Mouse (Mus musculus) CH12.LX (cell line): Measurements from ENCODE around the gene Ccdc8. TPM values are rescaled to one million over a fixed set of nuclear protein-coding genes. Genes with fewer than 3 reads are reported as not detected.

Experiments used
- DNase-seq: peaks from one replicate; pipeline ENCODE4 v3.0.0-alpha.2; 2013; ENCODE audit errors: extremely low read depth
- H3K27ac ChIP-seq: 2 replicates; pipeline ENCODE4 v1.5.1; 2012; ENCODE audit warnings: low read depth, mild to moderate bottlenecking, control low read depth, moderate library complexity; ENCODE audit not compliant: insufficient read depth
- H3K27me3 ChIP-seq: replicated peaks from 2 replicates; pipeline ENCODE3; 2012; ENCODE audit warnings: inconsistent platforms
- H3K36me3 ChIP-seq, 2 experiments: replicated peaks in 1 of 2; 2 replicates each; pipeline versions ENCODE3 to v1.6.1; 2012; ENCODE audit warnings: inconsistent platforms in 1 of 2, low read length in 1 of 2, mild to moderate bottlenecking in 1 of 2, mixed read lengths in 1 of 2, moderate library complexity in 1 of 2; ENCODE audit not compliant: control insufficient read depth in 1 of 2, insufficient read depth in 1 of 2
- H3K4me1 ChIP-seq, 2 experiments: 2 replicates each; pipeline ENCODE4 v1.6.1; 2012; ENCODE audit warnings: inconsistent platforms in 1 of 2, moderate library complexity in 1 of 2; ENCODE audit not compliant: insufficient read depth in 2 of 2, control insufficient read depth in 1 of 2
- H3K4me2 ChIP-seq: 2 replicates; pipeline ENCODE4 v1.6.1; 2012; ENCODE audit warnings: low read depth, mild to moderate bottlenecking, control low read depth; ENCODE audit not compliant: poor library complexity, insufficient read depth, severe bottlenecking
- H3K4me3 ChIP-seq, 3 experiments: fragments of 150-350 bp in 1 of 3; sonication (generic) in 1 of 3; replicated peaks in 1 of 3; 2 replicates each; pipeline versions ENCODE3 to v1.5.1; 2011 to 2012; ENCODE audit warnings: low read depth in 2 of 3, low read length in 2 of 3, mild to moderate bottlenecking in 2 of 3, moderate library complexity in 2 of 3, control low read depth in 1 of 3, improper control_type of control experiment in 1 of 3, inconsistent platforms in 1 of 3, mixed read lengths in 1 of 3; ENCODE audit not compliant: poor library complexity in 1 of 3
- H3K79me2 ChIP-seq: replicated peaks from 2 replicates; pipeline ENCODE4 v1.6.1; 2012; ENCODE audit warnings: mild to moderate bottlenecking, moderate library complexity; ENCODE audit not compliant: control insufficient read depth, poor library complexity, insufficient read depth, severe bottlenecking; ENCODE audit errors: extremely low read depth
- H3K9ac ChIP-seq: 2 replicates; pipeline ENCODE4 v1.6.1; 2012; ENCODE audit warnings: low read depth, mild to moderate bottlenecking, control low read depth, moderate library complexity; ENCODE audit not compliant: insufficient read depth
- H3K9me3 ChIP-seq: replicated peaks from 2 replicates; pipeline ENCODE3; 2012; ENCODE audit warnings: low read length, inconsistent platforms, mixed read lengths
- BHLHE40 ChIP-seq: IDR thresholded peaks from 2 replicates; pipeline ENCODE4 v1.6.1; 2011; ENCODE audit warnings: mild to moderate bottlenecking, low read depth, low read length, improper control_type of control experiment
- CHD1 ChIP-seq: IDR thresholded peaks from 2 replicates; pipeline ENCODE4 v1.6.1; 2012; ENCODE audit warnings: low read depth, low read length, improper control_type of control experiment, inconsistent platforms
- E2F4 ChIP-seq: IDR thresholded peaks from 2 replicates; pipeline ENCODE4 v1.6.1; 2011; ENCODE audit warnings: low read depth, low read length, improper control_type of control experiment; ENCODE audit not compliant: insufficient replicate concordance
- ELF1 ChIP-seq: IDR thresholded peaks from 2 replicates; pipeline ENCODE4 v1.6.1; 2014; ENCODE audit warnings: low read depth, mild to moderate bottlenecking, inconsistent platforms, low read length, improper control_type of control experiment
- EP300 ChIP-seq: IDR thresholded peaks from 2 replicates; pipeline ENCODE4 v1.6.1; 2011; ENCODE audit warnings: low read length, improper control_type of control experiment
- ETS1 ChIP-seq: conservative IDR thresholded peaks from 2 replicates; pipeline ENCODE4 v1.6.1; 2012; ENCODE audit warnings: low read depth, mild to moderate bottlenecking, inconsistent platforms, low read length, improper control_type of control experiment, moderate library complexity
- GABPA ChIP-seq: IDR thresholded peaks from 2 replicates; pipeline ENCODE4 v1.6.1; 2012; ENCODE audit warnings: low read depth, low read length, improper control_type of control experiment, inconsistent platforms; ENCODE audit not compliant: insufficient replicate concordance
- HCFC1 ChIP-seq: IDR thresholded peaks from 2 replicates; pipeline ENCODE4 v1.6.1; 2012; ENCODE audit warnings: low read depth, mild to moderate bottlenecking, inconsistent platforms, low read length, improper control_type of control experiment
- IRF4 ChIP-seq: IDR thresholded peaks from 2 replicates; pipeline ENCODE4 v1.6.1; 2014; ENCODE audit warnings: low read depth, mild to moderate bottlenecking, inconsistent platforms, low read length, improper control_type of control experiment
- JUN ChIP-seq: IDR thresholded peaks from 2 replicates; pipeline ENCODE4 v1.6.1; 2011; ENCODE audit warnings: low read depth, mild to moderate bottlenecking, low read length, improper control_type of control experiment, moderate library complexity; ENCODE audit not compliant: insufficient read depth
- JUND ChIP-seq: conservative IDR thresholded peaks from 2 replicates; pipeline ENCODE4 v1.6.1; 2011; ENCODE audit warnings: low read depth, low read length, improper control_type of control experiment
- MAFK ChIP-seq: IDR thresholded peaks from 2 replicates; pipeline ENCODE4 v1.6.1; 2011; ENCODE audit warnings: low read length, improper control_type of control experiment; ENCODE audit not compliant: insufficient replicate concordance
- MAX ChIP-seq: IDR thresholded peaks from 2 replicates; pipeline ENCODE4 v1.6.1; 2011; ENCODE audit warnings: low read length, improper control_type of control experiment
- MAZ ChIP-seq: IDR thresholded peaks from 2 replicates; pipeline ENCODE4 v1.6.1; 2012; ENCODE audit warnings: low read depth, mild to moderate bottlenecking, inconsistent platforms, low read length, improper control_type of control experiment, moderate library complexity
- MXI1 ChIP-seq: IDR thresholded peaks from 2 replicates; pipeline ENCODE4 v1.6.1; 2011; ENCODE audit warnings: mild to moderate bottlenecking, low read depth, low read length, improper control_type of control experiment
- NELFE ChIP-seq: IDR thresholded peaks from 2 replicates; pipeline ENCODE4 v1.6.1; 2011; ENCODE audit warnings: low read depth, low read length, improper control_type of control experiment
- NRF1 ChIP-seq: IDR thresholded peaks from 2 replicates; pipeline ENCODE4 v1.6.1; 2014; ENCODE audit warnings: low read depth, mild to moderate bottlenecking, inconsistent platforms, low read length, improper control_type of control experiment, moderate library complexity
- POLR2A ChIP-seq: IDR thresholded peaks from 2 replicates; pipeline ENCODE4 v1.6.1; 2011; ENCODE audit warnings: low read depth, mild to moderate bottlenecking, improper control_type of control experiment, low read length
- POLR2AphosphoS2 ChIP-seq: IDR thresholded peaks from 2 replicates; pipeline ENCODE4 v1.6.1; 2011; ENCODE audit warnings: low read depth, low read length, improper control_type of control experiment
- RCOR1 ChIP-seq: conservative IDR thresholded peaks from 2 replicates; pipeline ENCODE4 v1.6.1; 2012; ENCODE audit warnings: low read depth, mild to moderate bottlenecking, inconsistent platforms, low read length, improper control_type of control experiment
- SIN3A ChIP-seq: IDR thresholded peaks from 2 replicates; pipeline ENCODE4 v1.6.1; 2012; ENCODE audit warnings: low read length, improper control_type of control experiment, inconsistent platforms
- SMC3 ChIP-seq: IDR thresholded peaks from 2 replicates; pipeline ENCODE4 v1.6.1; 2011; ENCODE audit warnings: low read depth, low read length, improper control_type of control experiment
- TBP ChIP-seq: conservative IDR thresholded peaks from 2 replicates; pipeline ENCODE4 v1.6.1; 2011; ENCODE audit warnings: low read depth, low read length, improper control_type of control experiment
- UBTF ChIP-seq: IDR thresholded peaks from 2 replicates; pipeline ENCODE4 v1.6.1; 2012; ENCODE audit warnings: low read depth, mild to moderate bottlenecking, inconsistent platforms, low read length, improper control_type of control experiment, moderate library complexity
- USF2 ChIP-seq: conservative IDR thresholded peaks from 2 replicates; pipeline ENCODE4 v1.6.1; 2011; ENCODE audit warnings: low read depth, low read length, improper control_type of control experiment
- ZC3H11A ChIP-seq: IDR thresholded peaks from 2 replicates; pipeline ENCODE4 v1.6.1; 2012; ENCODE audit warnings: low read depth, mild to moderate bottlenecking, inconsistent platforms, low read length, improper control_type of control experiment
- ZKSCAN1 ChIP-seq: IDR thresholded peaks from 2 replicates; pipeline ENCODE4 v1.6.1; 2012; ENCODE audit warnings: low read depth, inconsistent platforms, low read length, improper control_type of control experiment, borderline replicate concordance
- ZMIZ1 ChIP-seq: IDR thresholded peaks from 2 replicates; pipeline ENCODE4 v1.6.1; 2012; ENCODE audit warnings: low read depth, mild to moderate bottlenecking, inconsistent platforms, low read length, improper control_type of control experiment
- dilution Hi-C: fragments of 300-500 bp; cut with MboI; formaldehyde crosslinking; loops from 2 replicates; pipeline ENCODE4 v1.14.3; 2020; ENCODE audit warnings: low sequenced_read_pairs; ENCODE audit not compliant: extremely low pct_unique_long_range_greater_than_20kb, extremely low pct_ligation_motif_present
- in situ Hi-C: fragments of 300-500 bp; cut with MboI; formaldehyde crosslinking; loops from 3 replicates; pipeline ENCODE4 v1.14.3; 2019; ENCODE audit warnings: low sequenced_read_pairs, low pct_ligation_motif_present, low pct_unique_long_range_greater_than_20kb, mixed read lengths
- polyA plus RNA-seq: library from polyadenylated mRNA; unstranded; fragments of >175 nt; gene quantifications from 2 replicates; pipeline ENCODE4 v1.2.1, GENCODE M21; 2012; ENCODE audit warnings: low read depth; ENCODE audit not compliant: insufficient read length
- total RNA-seq, 2 experiments: library from RNA; depleted of rRNA; stranded (reverse); fragments of 300-350 nt in 1 of 2; fragments of >200 nt in 1 of 2; gene quantifications; 2 replicates each; pipeline ENCODE4 v1.2.3; 2012 to 2014

Gene Ccdc8
- total and polyA plus RNA-seq, 3 experiments = 0.04 to 0.16 TPM; not detected in 1

- TF ChIP-seq ZC3H11A (no peak), JUND (no peak)
Measured at GRCm38 (mm10) chr7:16959539-16960187, 32.8 kb upstream of the Ccdc8 start, which contains the start of gene Pnmal1 (continued).

- Histone ChIP-seq H3K4me1 (0 out of 4 replicates have a peak, but pooled peaks cover 0 to 3% of the 10 kb centered on the region in 2 experiments), H3K27ac (no peak overlapping the region), H3K4me2 (no peak overlapping the region), H3K27me3 (peaks cover 2% of the 10 kb centered on the region), H3K9ac (no peak overlapping the region), H3K36me3 (no peaks in the 10 kb centered on the region), H3K4me3 (no peak overlapping the region), H3K9me3 (no peaks in the 10 kb centered on the region), H3K79me2 (no peaks in the 10 kb centered on the region)
- dilution Hi-C loops = no loop called here
- DNase-seq = no peak
- in situ Hi-C loops = no loop called here
- TF ChIP-seq JUN = no peak
- TF ChIP-seq HCFC1 = no peak
- no peak for TF ChIP-seq UBTF
- no peak for TF ChIP-seq MAX
- no peak for TF ChIP-seq GABPA
- no peak for TF ChIP-seq JUND
- TF ChIP-seq USF2 = no peak
- no peak for TF ChIP-seq IRF4
- TF ChIP-seq RCOR1 = no peak
- no peak for TF ChIP-seq POLR2A
- TF ChIP-seq ELF1 = no peak
- TF ChIP-seq NELFE = no peak
- no peak for TF ChIP-seq MAFK
- TF ChIP-seq POLR2AphosphoS2 = no peak
- TF ChIP-seq CHD1 = no peak
Measured at GRCm38 (mm10) chr7:16961678-16962077, 30.8 kb upstream of the Ccdc8 start.

- Histone ChIP-seq H3K4me1 (no peaks in the 10 kb centered on the region; a peak in 1 of 4 replicates), H3K4me2 (no peak overlapping the region), H3K9me3 (peaks cover 3% of the 10 kb centered on the region), H3K4me3 (no peak overlapping the region), H3K79me2 (no peaks in the 10 kb centered on the region), H3K27ac (no peak overlapping the region), H3K36me3 (no peaks in the 10 kb centered on the region), H3K27me3 (no peaks in the 10 kb centered on the region), H3K9ac (no peak overlapping the region)
- TF ChIP-seq ZMIZ1 (no peak), MAZ (no peak), RCOR1 (no peak), EP300 (no peak), E2F4 (no peak), GABPA (no peak), ETS1 (no peak), BHLHE40 (no peak), MXI1 (no peak), SIN3A (no peak), NRF1 (no peak), TBP (no peak), ZC3H11A (no peak), SMC3 (no peak), ZKSCAN1 (no peak)
- in situ Hi-C loops = no loop called here
- DNase-seq = no peak
- dilution Hi-C loops = no loop called here
Measured at GRCm38 (mm10) chr7:16968414-16968813, 24.1 kb upstream of the Ccdc8 start.
